Mouse (Mus musculus) layer of hippocampus, postnatal 14 days (tissue): Measurements from ENCODE around the gene Prim1. TPM values are rescaled to one million over a fixed set of nuclear protein-coding genes. Genes with fewer than 3 reads are reported as not detected.
"Not testable (repeated sequence)": the region's sequence is repeated elsewhere in the genome, so short reads cannot be mapped to it uniquely, and the experiment has no call there.

ENCODE experiments used
- DNase-seq, 2 experiments: peaks; one replicate each; pipeline ENCODE4 v3.0.0; 2021 to 2022; ENCODE audit warnings: low spot score in 2 of 2, mixed read lengths in 1 of 2
- total RNA-seq, 2 experiments: library from RNA; stranded (reverse); gene quantifications; 2 replicates each; pipeline ENCODE4 v1.2.3; 2021

Gene Prim1
- total RNA-seq, 2 experiments from 2014 or later, result 5.4 to 6.6 TPM

- not testable (repeated sequence) for DNase-seq
Observed at GRCm38 (mm10) chr10:128070432-128070831, 55.5 kb downstream of the Prim1 start.

- not testable (repeated sequence) for DNase-seq
Observed at GRCm38 (mm10) chr10:128078269-128078668, 63.3 kb downstream of the Prim1 start.

Other genes starting within 250 kb of the Prim1 start
- gene Rdh9, start 238.8 kb upstream of the Prim1 start, total RNA-seq, result not detected
- gene Rdh16, start 214.0 kb upstream of the Prim1 start, total RNA-seq, result under 1 TPM; 0.12 to 0.21 TPM
- not detected for gene Rdh19, start 165.2 kb upstream of the Prim1 start, total RNA-seq
- gene Rdh16f2, start 148.7 kb upstream of the Prim1 start, total RNA-seq, result not detected
- not detected for gene Rdh7, start 126.4 kb upstream of the Prim1 start, total RNA-seq
- under 1 TPM in 1 of 2 experiments, not detected in 1; 0.12 TPM for gene Sdr9c7, start 116.7 kb upstream of the Prim1 start, total RNA-seq
- gene Hsd17b6, start 7.6 kb upstream of the Prim1 start, total RNA-seq, result not detected
- gene Naca, start 20.4 kb downstream of the Prim1 start, total RNA-seq, result 100 to 1,000 TPM; 321 to 339 TPM
- gene Ptges3, start 43.8 kb downstream of the Prim1 start, total RNA-seq, result 100 to 1,000 TPM; 138 to 149 TPM
- 1,000 to 10,000 TPM; 1,880 to 1,915 TPM for gene Atp5b, start 68.1 kb downstream of the Prim1 start, total RNA-seq
- gene Baz2a, start 76.4 kb downstream of the Prim1 start, total RNA-seq, result 10 to 100 TPM; 35.1 to 36.8 TPM
- 10 to 100 TPM; 13.4 to 14.6 TPM for gene Rbms2, start 165.1 kb downstream of the Prim1 start, total RNA-seq
- 10 to 100 TPM; 14.2 to 18.4 TPM for gene Gls2, start 179.3 kb downstream of the Prim1 start, total RNA-seq
- 10 to 100 TPM; 11.1 to 11.5 TPM for gene Spryd4, start 196.6 kb downstream of the Prim1 start, total RNA-seq
- gene Mip, start 210.7 kb downstream of the Prim1 start, total RNA-seq, result not detected
- 1 to 10 TPM; 4.1 to 7.6 TPM for gene Timeless, start 216.9 kb downstream of the Prim1 start, total RNA-seq
- not detected for gene Apon, start 238.9 kb downstream of the Prim1 start, total RNA-seq